Mouse (Mus musculus) bone marrow, adult 2 months (tissue): ENCODE data around the gene Stard13. TPM values are rescaled to one million over a fixed set of nuclear protein-coding genes. Genes with fewer than 3 reads are reported as not detected.

Experiments
- H3K27ac ChIP-seq: fragments of 200-500 bp; 2 replicates; pipeline ENCODE4 v1.5.1; 2012; ENCODE audit warnings: low read depth, mild to moderate bottlenecking, control low read depth, inconsistent platforms, low read length; ENCODE audit not compliant: control insufficient read depth, poor library complexity, insufficient read depth
- H3K4me1 ChIP-seq: fragments of 200-500 bp; 2 replicates; pipeline ENCODE4 v1.6.1; 2011; ENCODE audit warnings: low read length; ENCODE audit not compliant: control insufficient read depth, insufficient read depth
- H3K4me3 ChIP-seq: fragments of 200-500 bp; replicated peaks from 2 replicates; pipeline ENCODE3; 2011; ENCODE audit warnings: mild to moderate bottlenecking, low read depth, low read length, control low read depth; ENCODE audit not compliant: control insufficient read depth
- CTCF ChIP-seq: fragments of 200-500 bp; IDR thresholded peaks from 2 replicates; pipeline ENCODE4 v1.5.1; 2011; ENCODE audit warnings: low read length, control low read depth; ENCODE audit not compliant: control insufficient read depth, insufficient read depth
- POLR2A ChIP-seq: fragments of 200-500 bp; IDR thresholded peaks from 2 replicates; pipeline ENCODE4 v1.6.1; 2011; ENCODE audit warnings: low read depth, mild to moderate bottlenecking, control low read depth, low read length, borderline replicate concordance; ENCODE audit not compliant: control insufficient read depth
- WGBS: fragments of 180-500 bp; shearing (Covaris S2); methylation state at CpG from one replicate; pipeline ENCODE4 v1.1.7; 2018; 5-methylcytosine and 5-hydroxymethylcytosine counted together
- polyA plus RNA-seq: library from polyadenylated mRNA; stranded (reverse); fragments of >200 nt; gene quantifications from 2 replicates; pipeline ENCODE4 v1.2.4, GENCODE M21; 2011; ENCODE audit warnings: low replicate concordance; ENCODE audit not compliant: missing spikeins, insufficient read depth, insufficient read length

Stard13 gene
- 0.80 and 0.95 TPM in 2 replicates for polyA plus RNA-seq

DNA sequence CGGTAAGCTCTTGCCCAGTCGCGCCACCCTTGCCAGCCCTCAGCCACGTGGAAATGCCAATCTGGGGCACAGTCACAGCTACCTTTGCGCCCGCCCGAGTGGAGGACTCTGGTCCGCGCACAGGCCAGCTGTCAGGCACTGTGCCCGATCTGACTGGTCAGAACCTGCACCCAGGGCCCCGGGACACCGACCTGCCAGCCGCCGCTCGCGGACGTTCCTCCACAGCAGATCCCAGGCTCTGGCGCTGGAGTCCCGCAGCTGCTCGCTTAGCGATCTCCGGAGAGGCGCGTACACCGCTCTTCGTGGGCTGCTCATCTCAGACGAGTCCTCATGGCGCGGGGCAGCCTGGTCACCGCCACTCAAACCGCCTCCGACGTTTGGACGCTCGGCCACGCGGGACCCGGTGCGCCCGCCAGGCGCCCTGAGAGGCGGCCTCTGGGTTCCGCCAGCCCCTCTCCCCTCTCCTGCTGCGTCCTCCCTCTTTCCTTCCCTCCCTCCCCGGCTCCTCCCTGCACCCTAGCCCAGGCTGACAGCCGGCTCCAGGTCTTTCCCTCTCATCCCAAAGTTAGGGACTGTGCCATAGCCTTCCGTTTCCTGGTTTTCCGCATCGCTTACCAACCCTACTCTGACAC, at the start of gene Stard13:
Gene Stard13, minus strand, starts transcription at position 437 of the 632 bp plus-strand sequence.
- no peak within 1 kb of the TSS for H3K27ac ChIP-seq
- no peaks in the 10 kb centered on the region for H3K4me1 ChIP-seq
- 1% methylated on average over 49 of the region's 49 CpGs for WGBS
- no peak within 1 kb of the TSS for H3K4me3 ChIP-seq
- no peak for TF ChIP-seq CTCF

DNA sequence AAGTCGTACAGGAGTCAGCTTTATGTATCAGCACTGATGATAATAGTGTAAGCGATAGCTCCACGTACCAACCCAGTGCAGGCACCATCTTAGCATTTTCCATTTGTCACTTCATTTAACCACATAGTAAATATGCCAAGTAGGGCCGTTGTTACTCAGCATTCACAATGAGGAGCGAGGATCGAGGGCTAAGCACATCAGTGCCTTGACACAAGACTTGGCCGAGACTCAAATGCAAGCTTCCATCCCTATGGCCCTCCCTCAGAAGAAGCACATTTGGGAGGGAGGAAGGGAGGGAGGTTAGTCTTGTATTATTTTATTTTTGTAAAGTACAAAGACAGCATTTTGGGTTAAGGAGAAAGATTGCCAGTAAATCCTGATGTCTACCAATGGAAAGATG, 45.9 kb upstream of the Stard13 start:
- no peak overlapping the region for H3K27ac ChIP-seq
- TF ChIP-seq CTCF (no peak), POLR2A (no peak)
- 82% methylated on average over 7 of the region's 7 CpGs for WGBS

DNA sequence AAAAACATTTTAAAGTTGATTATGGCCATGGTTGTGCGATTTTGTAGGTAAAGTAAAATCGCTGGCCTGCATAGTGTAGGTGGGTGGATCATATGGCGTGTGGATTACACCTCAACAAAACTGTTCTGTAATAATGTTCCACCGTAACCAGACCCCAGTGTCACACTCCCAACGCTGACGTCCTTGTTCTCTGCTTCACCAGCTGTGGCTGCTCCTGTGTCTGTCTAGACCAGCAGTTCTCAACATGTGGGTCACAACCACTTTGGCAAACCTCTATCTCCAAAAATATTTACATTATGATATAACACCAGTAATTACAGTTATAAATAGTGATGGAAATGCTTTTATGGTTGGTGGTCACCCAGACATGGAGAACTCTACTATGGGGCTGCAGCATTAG, 44.3 kb upstream of the Stard13 start:
- 85% methylated on average over 6 of the region's 6 CpGs for WGBS
- Histone ChIP-seq H3K4me3 (no peak overlapping the region), H3K4me1 (no peaks in the 10 kb centered on the region), H3K27ac (no peak overlapping the region)
- TF ChIP-seq CTCF (no peak), POLR2A (no peak)

More for the DNA sequence above, 45.9 kb upstream of the Stard13 start:
- no peaks in the 10 kb centered on the region for H3K4me1 ChIP-seq
- H3K4me3 ChIP-seq = no peak overlapping the region

DNA sequence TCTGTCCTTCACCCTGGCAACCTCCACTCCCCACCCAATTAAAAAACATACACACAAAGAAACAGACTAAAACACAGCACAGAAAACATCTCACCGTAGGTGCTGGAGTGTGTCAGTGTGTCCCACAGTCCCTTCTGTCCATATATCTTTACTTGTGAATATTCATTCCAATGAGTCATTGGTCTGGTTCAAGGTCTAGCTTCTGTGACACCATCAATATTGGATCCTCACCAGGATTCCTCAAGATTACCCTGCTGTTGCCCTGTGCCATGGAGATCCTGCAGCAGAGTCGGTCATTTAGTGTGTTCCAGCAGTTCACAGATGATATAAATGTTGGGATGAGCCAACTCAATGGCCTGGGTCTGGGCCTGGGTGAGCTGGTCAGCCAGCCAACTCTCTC, 42.4 kb upstream of the Stard13 start:
- no peak overlapping the region for H3K27ac ChIP-seq
- 84% methylated on average over 2 of the region's 2 CpGs for WGBS

DNA sequence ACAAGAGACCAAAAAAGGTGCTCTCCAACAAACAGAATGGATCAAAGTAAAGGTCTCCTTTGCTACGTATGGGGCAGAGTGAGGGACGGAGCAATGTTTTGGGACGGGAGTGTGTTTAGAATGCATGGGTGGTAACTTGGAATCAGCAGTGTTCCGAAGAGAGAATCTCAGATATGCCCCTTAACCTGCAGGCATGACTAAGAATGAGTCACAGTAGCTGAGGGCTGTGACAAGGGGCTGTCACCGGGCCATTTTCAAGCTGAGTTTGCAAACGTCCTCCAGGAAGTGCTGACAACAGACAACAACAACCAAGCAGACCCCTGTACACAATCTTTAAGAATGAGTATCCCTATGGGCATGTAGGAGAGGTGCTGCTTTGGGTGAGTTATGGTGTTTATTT, 40.6 kb upstream of the Stard13 start:
- 71% methylated on average over 6 of the region's 6 CpGs for WGBS
- no peak for TF ChIP-seq POLR2A
- no peak for TF ChIP-seq CTCF
- Histone ChIP-seq H3K4me1 (no peaks in the 10 kb centered on the region), H3K27ac (no peak overlapping the region), H3K4me3 (no peak overlapping the region)

More for the DNA sequence above, 42.4 kb upstream of the Stard13 start:
- no peak for TF ChIP-seq POLR2A
- no peak for TF ChIP-seq CTCF
- Histone ChIP-seq H3K4me1 (no peaks in the 10 kb centered on the region), H3K4me3 (no peak overlapping the region)

DNA sequence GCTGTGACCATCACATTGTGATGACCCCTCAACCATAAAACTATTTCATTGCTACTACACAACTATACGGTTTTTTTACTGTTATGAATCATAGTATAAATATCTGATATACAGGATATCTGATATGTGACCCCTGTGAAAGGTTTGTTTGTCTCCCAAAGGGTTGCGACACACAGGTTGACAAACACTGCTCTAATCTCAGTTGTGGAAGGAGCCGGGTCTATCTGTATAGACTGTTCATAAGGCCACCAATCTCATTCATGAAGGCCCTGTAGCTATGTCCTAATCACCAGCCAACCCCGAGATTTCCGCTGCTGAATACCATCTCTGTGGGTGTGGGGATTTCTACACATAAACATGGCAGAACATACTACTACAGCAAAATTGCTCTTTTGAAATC, 37.2 kb upstream of the Stard13 start:
- Histone ChIP-seq H3K27ac (no peak overlapping the region), H3K4me3 (no peak overlapping the region), H3K4me1 (no peaks in the 10 kb centered on the region)
- TF ChIP-seq CTCF (no peak), POLR2A (no peak)
- 86% methylated on average over 5 of the region's 5 CpGs for WGBS

DNA sequence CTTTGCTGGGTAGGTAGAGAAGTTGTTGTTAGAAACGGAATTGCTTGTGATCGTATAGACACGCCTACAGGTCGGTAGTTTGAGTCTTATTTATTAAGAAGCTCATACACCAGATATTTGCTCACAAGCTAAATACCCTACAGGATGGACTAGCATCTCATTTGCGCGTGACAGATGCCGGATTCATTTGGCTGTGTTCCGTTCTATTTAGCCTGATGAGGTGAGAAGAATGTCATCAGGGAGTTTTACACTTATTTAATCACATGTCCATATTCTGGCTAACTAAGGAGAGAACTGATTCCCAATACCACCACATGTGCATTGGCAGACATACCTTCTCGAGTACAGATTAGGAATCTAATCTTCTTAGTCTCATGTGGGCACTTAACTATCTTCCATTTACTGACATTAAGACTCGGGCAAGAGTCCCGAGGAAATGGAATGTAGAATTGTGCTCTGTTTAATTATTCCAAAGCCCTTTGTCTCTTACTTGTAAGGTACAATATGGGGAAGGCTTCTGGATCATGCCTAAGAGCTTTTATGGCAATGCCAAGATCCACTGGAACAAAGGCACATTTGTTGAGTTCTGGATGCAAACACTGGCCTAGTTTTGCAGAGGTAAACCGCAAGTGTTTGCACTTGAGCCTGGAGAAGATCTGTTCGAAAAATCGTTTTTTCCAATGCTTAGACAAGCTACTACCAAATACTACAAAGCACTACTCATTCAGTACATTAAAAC, 33.4 kb upstream of the Stard13 start:
- no peaks in the 10 kb centered on the region for H3K4me1 ChIP-seq
- TF ChIP-seq POLR2A = no peak
- TF ChIP-seq CTCF = no peak
- no peak overlapping the region for H3K27ac ChIP-seq
- no peak overlapping the region for H3K4me3 ChIP-seq
- WGBS = 80% methylated on average over 14 of the region's 14 CpGs

DNA sequence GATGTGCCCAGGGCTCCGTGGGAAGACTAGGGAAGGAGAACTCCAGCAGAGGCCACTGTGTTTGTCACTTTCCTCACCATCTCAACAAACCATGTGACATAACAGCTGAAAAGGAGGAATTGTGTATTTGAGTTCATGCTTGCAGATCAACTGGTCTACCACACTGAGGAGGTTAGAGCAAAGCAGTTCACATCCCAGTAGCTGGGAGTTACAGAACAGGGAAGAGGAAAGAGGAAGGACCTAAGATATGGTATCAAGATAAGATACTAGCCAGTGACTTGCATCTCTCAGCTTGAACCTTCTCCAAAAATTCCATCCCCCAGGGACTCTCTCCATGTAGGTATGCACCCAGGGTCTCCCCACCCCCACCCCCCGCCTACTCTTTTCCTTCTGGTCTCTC, 27.9 kb upstream of the Stard13 start:
- TF ChIP-seq CTCF (no peak), POLR2A (no peak)
- 65% methylated on average over 2 of the region's 2 CpGs for WGBS
- Histone ChIP-seq H3K4me1 (no peaks in the 10 kb centered on the region), H3K4me3 (no peak overlapping the region), H3K27ac (no peak overlapping the region)
